Mouse (Mus musculus) bone marrow macrophage, adult 2 months (primary cell): Measurements from ENCODE around the gene Banf2. TPM values are rescaled to one million over a fixed set of nuclear protein-coding genes. Genes with fewer than 3 reads are reported as not detected.

Experiments
- H3K27ac ChIP-seq: 2 replicates; pipeline ENCODE4 v1.5.1; 2012; ENCODE audit warnings: low read depth, low read length; ENCODE audit not compliant: insufficient read depth
- H3K4me1 ChIP-seq: 2 replicates; pipeline ENCODE4 v1.6.1; 2012; ENCODE audit warnings: low read length; ENCODE audit not compliant: control insufficient read depth, insufficient read depth
- H3K4me3 ChIP-seq: 2 replicates; pipeline ENCODE4 v1.5.1; 2012; ENCODE audit warnings: mild to moderate bottlenecking, low read length, moderate library complexity; ENCODE audit not compliant: insufficient read depth
- CTCF ChIP-seq: IDR thresholded peaks from 2 replicates; pipeline ENCODE4 v1.5.1; 2012; ENCODE audit warnings: low read depth, mild to moderate bottlenecking, low read length, moderate library complexity
- POLR2A ChIP-seq: IDR thresholded peaks from 2 replicates; pipeline ENCODE4 v1.6.1; 2012; ENCODE audit warnings: mild to moderate bottlenecking, low read depth, low read length, borderline replicate concordance
- polyA plus RNA-seq: library from polyadenylated mRNA; stranded (reverse); fragments of >200 nt; gene quantifications from 2 replicates; pipeline ENCODE4 v1.2.4, GENCODE M21; 2012; ENCODE audit not compliant: missing spikeins, insufficient read depth, insufficient read length

Gene Banf2
- polyA plus RNA-seq, result not detected in 2 replicates

GRCm38 (mm10) chr2:144032664-144033063 is at the start of gene Banf2:
Gene Banf2 (plus strand): TSS chr2:144033059.
- no peaks in the 10 kb centered on the region for H3K4me1 ChIP-seq
- no peak within 1 kb of the TSS for H3K4me3 ChIP-seq
- no peak within 1 kb of the TSS for H3K27ac ChIP-seq
- no peak for TF ChIP-seq CTCF
- TF ChIP-seq POLR2A, result no peak

- H3K4me1 ChIP-seq, result peaks cover 22% of the 10 kb centered on the region
- no peak overlapping the region for H3K4me3 ChIP-seq
- no peak for TF ChIP-seq CTCF
- TF ChIP-seq POLR2A, result no peak
- H3K27ac ChIP-seq, result no peak overlapping the region
Measured at GRCm38 (mm10) chr2:143983482-143983881, 49.4 kb upstream of the Banf2 start.

DNA sequence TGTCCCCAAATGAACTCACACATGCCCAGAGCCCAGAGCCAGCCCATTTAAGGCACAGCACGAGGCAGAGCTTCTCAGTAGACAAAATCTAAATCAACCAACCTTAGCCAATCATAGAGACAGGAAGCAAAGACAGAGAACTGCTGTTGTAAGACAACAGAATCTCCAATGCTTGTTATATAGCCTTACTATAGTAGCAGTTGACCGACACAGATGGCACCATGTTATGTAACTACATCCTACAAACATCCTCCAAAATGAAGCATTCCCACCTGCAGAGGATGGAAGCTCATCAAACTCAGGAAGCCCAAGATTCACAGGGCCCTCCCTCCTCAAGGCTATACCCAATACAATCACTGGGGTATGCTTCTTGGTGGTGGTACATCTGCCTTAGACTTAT is 45.4 kb upstream of the Banf2 start:
- H3K27ac ChIP-seq, result no peak overlapping the region
- H3K4me1 ChIP-seq, result peaks cover 24% of the 10 kb centered on the region
- TF ChIP-seq POLR2A (no peak), CTCF (no peak)
- no peak overlapping the region for H3K4me3 ChIP-seq

DNA sequence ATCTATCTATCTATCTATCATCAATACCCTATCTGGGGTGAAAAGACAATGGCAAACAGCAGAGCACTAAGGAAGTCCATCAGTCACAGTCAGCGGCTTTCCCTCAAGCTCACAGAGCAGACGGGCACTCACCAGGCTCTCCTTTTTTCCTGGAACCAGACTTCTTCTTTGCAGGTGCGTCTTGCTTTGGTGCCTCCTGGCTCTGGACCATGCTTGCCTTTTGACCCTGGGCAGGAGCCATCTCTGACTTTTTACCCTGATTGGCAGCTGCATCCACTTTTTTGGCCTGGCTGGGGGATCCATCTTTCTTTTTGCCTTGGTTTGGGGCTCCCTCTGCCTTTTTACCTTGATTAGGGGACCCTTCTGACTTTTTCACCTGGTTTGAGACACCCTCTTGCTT is 44.8 kb upstream of the Banf2 start:
- no peak for TF ChIP-seq POLR2A
- no peak for TF ChIP-seq CTCF
- Histone ChIP-seq H3K27ac (no peak overlapping the region), H3K4me1 (peaks cover 22% of the 10 kb centered on the region), H3K4me3 (no peak overlapping the region)

DNA sequence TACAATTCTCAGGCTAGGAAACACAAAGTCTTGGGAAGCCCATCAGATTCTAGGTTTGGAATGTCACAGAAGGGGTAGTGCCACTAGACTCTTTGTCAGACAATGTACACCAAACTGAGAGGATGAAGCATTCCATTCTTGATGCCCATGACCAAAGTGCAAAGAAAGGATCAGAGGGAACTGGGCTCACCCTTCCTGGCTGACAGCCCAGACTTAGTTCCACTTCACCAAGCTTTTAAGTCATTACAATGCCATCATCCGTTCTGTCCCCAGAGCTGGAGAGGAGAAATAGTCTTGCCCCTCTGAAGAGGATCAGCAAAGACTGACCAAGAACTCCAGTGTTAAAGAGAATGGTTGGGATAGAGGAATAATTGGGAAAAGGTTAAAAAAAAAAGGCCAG is 41.9 kb upstream of the Banf2 start:
- no peak for TF ChIP-seq POLR2A
- TF ChIP-seq CTCF, result no peak
- Histone ChIP-seq H3K4me3 (no peak overlapping the region), H3K27ac (peak overlapping the region; percentile 60), H3K4me1 (peaks cover 23% of the 10 kb centered on the region)

- TF ChIP-seq POLR2A, result no peak
- no peak for TF ChIP-seq CTCF
- Histone ChIP-seq H3K4me3 (no peak overlapping the region), H3K27ac (no peak overlapping the region), H3K4me1 (peaks cover 23% of the 10 kb centered on the region)
Measured at GRCm38 (mm10) chr2:143991964-143992672, 40.7 kb upstream of the Banf2 start.

DNA sequence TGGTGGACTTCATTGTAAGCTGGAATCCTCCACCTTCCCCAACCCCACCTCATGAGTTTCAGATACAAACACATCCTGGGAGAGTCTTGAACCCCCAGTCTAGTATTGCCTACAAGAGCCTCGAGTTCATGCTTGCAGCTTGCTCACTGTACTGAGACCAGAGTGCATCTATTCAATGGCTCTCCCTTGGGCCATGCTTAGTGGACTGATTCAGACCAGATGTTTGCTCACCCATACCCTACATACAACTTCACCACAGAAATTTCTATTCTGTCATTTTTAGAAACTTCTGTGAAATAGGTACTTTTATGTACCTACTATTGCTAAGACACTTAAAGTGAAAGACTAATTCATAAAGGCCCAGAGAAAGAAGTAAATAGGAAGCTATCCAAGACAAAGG is 39.9 kb upstream of the Banf2 start:
- Histone ChIP-seq H3K27ac (no peak overlapping the region), H3K4me3 (no peak overlapping the region), H3K4me1 (peaks cover 28% of the 10 kb centered on the region)
- TF ChIP-seq POLR2A (no peak), CTCF (no peak)

GRCm38 (mm10) chr2:144002229-144002984 is 30.5 kb upstream of the Banf2 start:
- H3K4me3 ChIP-seq, result no peak overlapping the region
- TF ChIP-seq POLR2A, result no peak
- TF ChIP-seq CTCF, result no peak
- peaks cover 58% of the 10 kb centered on the region for H3K4me1 ChIP-seq
- H3K27ac ChIP-seq, result no peak overlapping the region

DNA sequence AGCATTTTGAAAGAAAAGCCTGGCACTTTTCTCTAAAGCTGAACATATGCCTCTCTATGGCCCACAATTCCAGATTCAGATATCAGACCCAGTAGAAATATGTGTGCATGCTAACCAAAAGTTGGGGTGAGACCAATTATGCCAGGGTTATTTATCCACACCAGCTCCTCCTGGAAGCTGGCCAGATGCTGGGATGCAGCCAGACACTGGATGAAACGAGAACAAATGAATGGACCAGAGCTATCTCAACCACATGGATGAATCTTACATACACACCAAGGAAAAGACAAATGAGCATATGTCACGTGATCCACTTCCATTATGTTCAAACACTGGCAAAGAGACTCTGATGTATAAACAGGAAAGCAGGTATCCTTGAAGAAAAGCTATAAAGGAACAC is 29.3 kb upstream of the Banf2 start:
- H3K4me3 ChIP-seq, result no peak overlapping the region
- no peak for TF ChIP-seq CTCF
- TF ChIP-seq POLR2A, result no peak
- H3K27ac ChIP-seq, result no peak overlapping the region
- peaks cover 57% of the 10 kb centered on the region for H3K4me1 ChIP-seq
